Mouse (Mus musculus): ENCODE data around the gene Hpse2. TPM values are rescaled to one million over a fixed set of nuclear protein-coding genes. Genes with fewer than 3 reads are reported as not detected.
A peak's percentile ranks its signal among the peaks of the same experiment; 100 is the strongest.

The Hpse2 gene
- polyA plus RNA-seq, 1 experiment from 2014 or later = 14.9 TPM

- Histone ChIP-seq H3K36me3 (no peaks in the 10 kb centered on the region), H3K4me1 (peaks cover 7% of the 10 kb centered on the region; the same call in 1 of the 2 replicates), H3K4me2 (replicated peaks) (no peak overlapping the region), H3K27me3 (no peaks in the 10 kb centered on the region), H3K4me3 (no peak overlapping the region), H3K9ac (no peak overlapping the region), H3K9me3 (no peaks in the 10 kb centered on the region), H3K27ac (no peak overlapping the region)
- 72% methylated on average over 5 of the region's 5 CpGs for WGBS
- ATAC-seq (ENCODE audit: insufficient number of reproducible peaks, insufficient read depth, low FRiP score, low TSS enrichment) = no peak
Observed at GRCm38 (mm10) chr19:43155582-43155981, 232.6 kb downstream of the Hpse2 start.

DNA sequence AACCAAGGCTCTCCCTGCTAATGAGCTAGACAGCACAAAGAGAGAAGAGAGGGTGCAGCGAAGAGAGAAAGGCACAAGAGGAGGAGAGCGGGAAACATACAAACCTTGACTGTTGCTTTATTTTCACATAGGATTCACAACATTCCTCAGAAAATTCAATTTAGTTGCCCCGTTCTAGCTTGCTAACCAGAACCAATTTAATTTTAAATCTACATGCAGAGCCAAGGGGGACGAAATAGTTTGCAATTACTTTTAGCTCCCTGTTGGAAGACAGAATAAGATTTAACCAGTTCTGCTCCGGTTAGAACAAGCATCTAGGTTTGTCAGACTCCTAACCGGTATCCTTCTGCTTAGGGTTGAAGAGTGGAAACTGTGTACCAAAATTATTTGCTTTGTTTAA is 240.3 kb downstream of the Hpse2 start:
- H3K9ac ChIP-seq = no peak overlapping the region
- no peaks in the 10 kb centered on the region for H3K9me3 ChIP-seq
- H3K27ac ChIP-seq = no peak overlapping the region
- 53% methylated on average over 6 of the region's 6 CpGs for WGBS
- no peaks in the 10 kb centered on the region for H3K27me3 ChIP-seq
- no peak overlapping the region for H3K4me3 ChIP-seq
- peaks cover 4% of the 10 kb centered on the region; the same call in 1 of the 2 replicates for H3K4me1 ChIP-seq
- H3K4me2 ChIP-seq (replicated peaks) = no peak overlapping the region
- ATAC-seq (ENCODE audit: insufficient number of reproducible peaks, insufficient read depth, low FRiP score, low TSS enrichment) = no peak
- H3K36me3 ChIP-seq = no peaks in the 10 kb centered on the region

DNA sequence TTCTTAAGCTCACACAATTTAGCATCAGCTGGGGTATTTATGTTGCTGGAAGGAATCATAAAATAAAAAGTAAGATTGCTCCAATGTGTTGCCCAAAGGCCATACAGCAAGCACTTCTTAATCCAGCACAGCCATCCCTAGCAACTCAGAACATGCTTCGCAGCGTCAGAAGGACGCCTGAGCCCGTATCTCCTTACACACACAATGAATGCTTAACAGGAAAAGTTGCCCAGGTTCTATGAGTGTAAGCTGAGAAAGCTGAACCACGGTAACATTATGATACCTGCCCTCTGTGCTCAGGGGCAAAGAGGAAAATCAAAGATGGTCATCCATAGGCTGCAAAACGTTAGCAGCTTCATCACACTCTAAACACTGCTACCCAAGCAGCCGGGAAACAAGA is 241.3 kb downstream of the Hpse2 start:
- no peak overlapping the region for H3K4me3 ChIP-seq
- no peaks in the 10 kb centered on the region for H3K27me3 ChIP-seq
- no peak overlapping the region for H3K4me2 ChIP-seq (replicated peaks)
- no peak for ATAC-seq (ENCODE audit: insufficient number of reproducible peaks, insufficient read depth, low FRiP score, low TSS enrichment)
- no peak overlapping the region for H3K9ac ChIP-seq
- H3K9me3 ChIP-seq = no peaks in the 10 kb centered on the region
- H3K4me1 ChIP-seq = peaks cover 4% of the 10 kb centered on the region; the same call in 1 of the 2 replicates
- no peaks in the 10 kb centered on the region for H3K36me3 ChIP-seq
- H3K27ac ChIP-seq = peak overlapping the region; percentile 63
- WGBS = 26% methylated on average over 7 of the region's 7 CpGs

DNA sequence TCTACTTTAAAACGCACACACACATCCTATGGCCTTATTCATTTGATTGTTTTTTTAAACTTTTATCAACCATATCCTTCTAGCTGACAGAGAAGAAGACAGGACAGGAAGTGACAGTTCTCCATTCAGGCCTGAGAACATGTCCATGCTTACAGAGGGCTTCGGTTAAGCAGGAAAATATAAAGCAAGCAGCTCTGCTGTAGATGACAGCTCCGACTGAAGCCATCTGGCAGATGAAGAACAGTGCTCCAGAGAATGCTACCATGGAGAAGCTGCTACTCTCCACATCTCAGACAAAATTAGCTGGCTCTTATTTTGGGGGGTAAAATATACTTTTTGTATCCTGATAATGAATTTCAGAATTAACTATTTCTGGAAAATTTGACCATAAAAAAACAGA is 246.5 kb downstream of the Hpse2 start:
- H3K27ac ChIP-seq = no peak overlapping the region
- H3K4me1 ChIP-seq = peaks cover 4% of the 10 kb centered on the region; the same call in 1 of the 2 replicates
- no peak for ATAC-seq (ENCODE audit: insufficient number of reproducible peaks, insufficient read depth, low FRiP score, low TSS enrichment)
- no peaks in the 10 kb centered on the region for H3K36me3 ChIP-seq
- H3K4me3 ChIP-seq = no peak overlapping the region
- H3K9ac ChIP-seq = no peak overlapping the region
- no peaks in the 10 kb centered on the region for H3K27me3 ChIP-seq
- no peaks in the 10 kb centered on the region for H3K9me3 ChIP-seq
- 74% methylated on average over 3 of the region's 3 CpGs for WGBS
- H3K4me2 ChIP-seq (replicated peaks) = no peak overlapping the region

DNA sequence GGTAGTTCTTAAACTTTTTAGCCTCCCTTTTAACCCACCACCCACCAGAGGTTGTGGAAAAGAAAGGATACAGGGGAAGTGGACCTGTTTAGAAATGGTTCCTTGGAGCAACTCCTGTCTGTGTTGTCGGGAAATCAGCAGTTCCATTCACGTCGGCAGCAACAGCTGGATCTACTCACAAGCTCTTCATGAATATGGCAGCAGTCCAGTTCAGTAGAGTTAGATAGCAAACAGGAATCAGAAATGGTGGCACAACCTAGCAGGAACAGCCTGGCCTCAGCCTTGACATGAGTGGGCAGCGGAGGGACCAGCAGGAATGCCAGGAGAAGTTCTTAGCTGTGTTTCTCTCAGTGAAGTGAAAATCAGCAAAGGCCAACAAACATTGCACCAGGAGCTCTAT is 278.4 kb downstream of the Hpse2 start:
- no peak overlapping the region for H3K4me3 ChIP-seq
- H3K4me2 ChIP-seq (replicated peaks) = no peak overlapping the region
- no peaks in the 10 kb centered on the region for H3K27me3 ChIP-seq
- no peak for ATAC-seq (ENCODE audit: insufficient number of reproducible peaks, insufficient read depth, low FRiP score, low TSS enrichment)
- no peaks in the 10 kb centered on the region for H3K36me3 ChIP-seq
- H3K27ac ChIP-seq = no peak overlapping the region
- H3K9ac ChIP-seq = no peak overlapping the region
- H3K4me1 ChIP-seq = no peaks in the 10 kb centered on the region
- H3K9me3 ChIP-seq = 0 out of 2 replicates have a peak, but pooled peaks cover 7% of the 10 kb centered on the region
- 91% methylated on average over 4 of the region's 4 CpGs for WGBS

GRCm38 (mm10) chr19:43096915-43097314 is 291.2 kb downstream of the Hpse2 start:
- H3K9me3 ChIP-seq = no peaks in the 10 kb centered on the region
- no peak overlapping the region for H3K4me2 ChIP-seq (replicated peaks)
- no peaks in the 10 kb centered on the region for H3K27me3 ChIP-seq
- no peak overlapping the region for H3K9ac ChIP-seq
- H3K27ac ChIP-seq = no peak overlapping the region
- no peaks in the 10 kb centered on the region for H3K4me1 ChIP-seq
- whole genome bisulfite sequencing = 52% methylated on average over 2 of the region's 2 CpGs
- no peaks in the 10 kb centered on the region for H3K36me3 ChIP-seq
- H3K4me3 ChIP-seq = no peak overlapping the region
- no peak for ATAC-seq (ENCODE audit: insufficient number of reproducible peaks, insufficient read depth, low FRiP score, low TSS enrichment)

- H3K36me3 ChIP-seq = no peaks in the 10 kb centered on the region
- H3K9me3 ChIP-seq = no peaks in the 10 kb centered on the region
- H3K27ac ChIP-seq = no peak overlapping the region
- no peak overlapping the region for H3K4me2 ChIP-seq (replicated peaks)
- no peaks in the 10 kb centered on the region for H3K27me3 ChIP-seq
- H3K9ac ChIP-seq = no peak overlapping the region
- H3K4me1 ChIP-seq = no peaks in the 10 kb centered on the region
- 93% methylated on average over 3 of the region's 3 CpGs for WGBS
- H3K4me3 ChIP-seq = no peak overlapping the region
- ATAC-seq (ENCODE audit: insufficient number of reproducible peaks, insufficient read depth, low FRiP score, low TSS enrichment) = no peak
Observed at GRCm38 (mm10) chr19:43087216-43087615, 300.9 kb downstream of the Hpse2 start.

DNA sequence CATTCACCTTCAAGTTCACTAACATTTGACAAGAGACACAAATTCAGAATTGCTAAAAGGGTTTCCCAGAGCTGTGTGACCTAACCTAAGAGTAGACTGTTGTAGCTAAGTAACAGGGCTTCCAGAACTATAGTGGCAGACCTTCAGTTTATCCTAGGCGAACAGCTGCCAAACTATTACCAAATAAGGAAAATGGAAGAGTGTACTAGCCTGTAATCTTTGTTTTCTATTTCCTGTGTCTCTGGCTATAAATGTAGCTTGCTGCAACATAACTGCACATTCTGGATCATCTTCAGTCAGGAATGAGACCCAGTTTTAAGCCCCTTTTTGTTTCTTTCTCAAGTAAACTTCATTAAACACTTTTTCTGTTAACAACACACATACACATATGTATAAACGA is 324.0 kb downstream of the Hpse2 start:
- H3K4me1 ChIP-seq = no peaks in the 10 kb centered on the region
- no peak overlapping the region for H3K27ac ChIP-seq
- H3K9me3 ChIP-seq = no peaks in the 10 kb centered on the region
- H3K4me3 ChIP-seq = no peak overlapping the region
- H3K4me2 ChIP-seq (replicated peaks) = no peak overlapping the region
- H3K27me3 ChIP-seq = no peaks in the 10 kb centered on the region
- H3K36me3 ChIP-seq = no peaks in the 10 kb centered on the region
- no peak for ATAC-seq (ENCODE audit: insufficient number of reproducible peaks, insufficient read depth, low FRiP score, low TSS enrichment)
- 78% methylated on average over 2 of the region's 2 CpGs for WGBS
- no peak overlapping the region for H3K9ac ChIP-seq

- WGBS = 41% methylated on average over 4 of the region's 4 CpGs
- no peak overlapping the region for H3K9ac ChIP-seq
- H3K4me1 ChIP-seq = no peaks in the 10 kb centered on the region
- H3K4me3 ChIP-seq = no peak overlapping the region
- H3K4me2 ChIP-seq (replicated peaks) = no peak overlapping the region
- no peaks in the 10 kb centered on the region for H3K9me3 ChIP-seq
- no peaks in the 10 kb centered on the region for H3K36me3 ChIP-seq
- ATAC-seq (ENCODE audit: insufficient number of reproducible peaks, insufficient read depth, low FRiP score, low TSS enrichment) = no peak
- no peak overlapping the region for H3K27ac ChIP-seq
- H3K27me3 ChIP-seq = no peaks in the 10 kb centered on the region
Observed at GRCm38 (mm10) chr19:43044506-43044905, 343.6 kb downstream of the Hpse2 start.

DNA sequence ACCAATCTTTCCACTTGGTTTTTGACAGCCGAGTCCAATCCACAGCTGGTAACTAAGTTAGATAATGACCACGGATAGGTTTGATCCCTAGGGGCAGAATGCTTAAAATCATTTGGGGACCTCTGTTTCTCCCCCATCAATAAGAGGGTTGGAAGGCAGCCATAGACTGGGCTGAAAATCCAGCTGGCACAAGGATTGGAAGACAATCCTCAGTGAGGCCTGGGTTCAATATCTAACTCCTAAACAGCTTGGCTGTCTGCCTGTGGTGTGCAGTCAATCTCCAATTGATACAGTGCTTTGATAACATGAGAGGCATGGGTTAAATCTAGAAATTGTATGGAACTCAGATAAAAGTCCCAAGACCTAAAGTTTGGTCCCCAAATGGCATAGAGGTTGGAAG is 345.4 kb downstream of the Hpse2 start:
- no peaks in the 10 kb centered on the region for H3K36me3 ChIP-seq
- H3K4me2 ChIP-seq (replicated peaks) = no peak overlapping the region
- H3K4me1 ChIP-seq = no peaks in the 10 kb centered on the region
- H3K9ac ChIP-seq = no peak overlapping the region
- no peak for ATAC-seq (ENCODE audit: insufficient number of reproducible peaks, insufficient read depth, low FRiP score, low TSS enrichment)
- no peaks in the 10 kb centered on the region for H3K27me3 ChIP-seq
- no peak overlapping the region for H3K27ac ChIP-seq
- no peaks in the 10 kb centered on the region for H3K9me3 ChIP-seq
- H3K4me3 ChIP-seq = no peak overlapping the region
- 58% methylated on average over 2 of the region's 2 CpGs for WGBS

DNA sequence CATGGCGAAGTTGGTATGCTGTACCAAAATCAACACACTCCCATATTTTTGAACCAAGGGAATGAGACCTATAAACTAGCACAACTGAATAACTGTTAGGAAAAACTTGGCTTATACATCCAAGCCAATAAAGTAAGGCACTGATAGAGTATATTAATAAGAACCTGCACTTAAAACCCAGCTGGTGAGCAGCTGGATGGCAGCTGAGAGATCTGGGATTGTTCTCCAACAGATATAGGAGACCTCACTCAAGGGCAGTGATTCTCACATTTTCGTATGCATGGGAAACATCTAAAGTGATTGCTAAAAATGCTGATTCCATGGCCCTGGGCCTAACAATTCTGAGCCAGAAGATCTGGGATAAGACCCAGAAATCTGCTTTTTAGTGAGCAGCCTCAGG is 345.9 kb downstream of the Hpse2 start:
- Histone ChIP-seq H3K4me2 (replicated peaks) (no peak overlapping the region), H3K27ac (no peak overlapping the region), H3K4me1 (no peaks in the 10 kb centered on the region), H3K36me3 (no peaks in the 10 kb centered on the region), H3K9ac (no peak overlapping the region), H3K9me3 (no peaks in the 10 kb centered on the region), H3K27me3 (no peaks in the 10 kb centered on the region), H3K4me3 (no peak overlapping the region)
- no peak for ATAC-seq (ENCODE audit: insufficient number of reproducible peaks, insufficient read depth, low FRiP score, low TSS enrichment)
- 71% methylated on average over 2 of the region's 2 CpGs for WGBS

DNA sequence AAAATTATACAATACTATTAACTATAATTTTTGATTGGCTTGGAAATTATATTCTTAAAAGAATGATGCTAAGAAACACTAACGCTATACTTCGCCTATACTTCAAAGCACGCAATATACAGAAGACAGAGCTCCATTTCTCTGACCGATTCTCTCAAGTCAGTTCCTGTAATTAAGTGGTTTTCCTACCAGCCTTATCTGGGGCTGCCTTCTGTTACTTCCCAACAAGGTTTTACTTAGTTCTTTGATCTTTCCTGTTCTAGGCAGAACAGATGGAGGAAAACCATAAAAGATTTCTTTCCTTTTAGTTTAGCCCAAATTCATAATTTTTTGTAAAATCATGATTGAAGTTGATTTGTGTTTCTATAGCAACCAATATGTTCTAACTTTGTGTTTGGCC is 351.8 kb downstream of the Hpse2 start:
- Histone ChIP-seq H3K9ac (no peak overlapping the region), H3K9me3 (no peaks in the 10 kb centered on the region), H3K27ac (no peak overlapping the region), H3K4me2 (replicated peaks) (no peak overlapping the region), H3K4me1 (no peaks in the 10 kb centered on the region), H3K4me3 (no peak overlapping the region), H3K27me3 (no peaks in the 10 kb centered on the region), H3K36me3 (no peaks in the 10 kb centered on the region)
- 78% methylated on average over 4 of the region's 4 CpGs for WGBS
- no peak for ATAC-seq (ENCODE audit: insufficient number of reproducible peaks, insufficient read depth, low FRiP score, low TSS enrichment)

- H3K4me3 ChIP-seq = no peak overlapping the region
- no peak for ATAC-seq (ENCODE audit: insufficient number of reproducible peaks, insufficient read depth, low FRiP score, low TSS enrichment)
- H3K4me1 ChIP-seq = no peaks in the 10 kb centered on the region
- H3K9me3 ChIP-seq = no peaks in the 10 kb centered on the region
- 26% methylated on average over 4 of the region's 4 CpGs for WGBS
- no peak overlapping the region for H3K9ac ChIP-seq
- no peak overlapping the region for H3K27ac ChIP-seq
- no peaks in the 10 kb centered on the region for H3K36me3 ChIP-seq
- no peaks in the 10 kb centered on the region for H3K27me3 ChIP-seq
- no peak overlapping the region for H3K4me2 ChIP-seq (replicated peaks)
Observed at GRCm38 (mm10) chr19:43027305-43027704, 360.9 kb downstream of the Hpse2 start.

All from embryonic facial prominence, embryonic 12.5 days (tissue).